Comparison of ENCODE assay signal across 8 mouse cellular contexts in genomic region chr12:3109671-3110070, GRCm38 (mm10).
A peak's percentile ranks its signal among the peaks of the same experiment; 100 is the strongest.
DNase-seq lines count a peak whose midpoint lies in the region; ATAC-seq and TF ChIP-seq lines count a peak whose summit lies in the region.
"Not testable (repeated sequence)": the region's sequence is repeated elsewhere in the genome, so short reads cannot be mapped to it uniquely, and the experiment has no call there.

No protein-coding gene starts in this region.

- TF ChIP-seq POLR2A in MEL (IDR thresholded peaks at IDR 0.05; ENCODE audit: control insufficient read depth in 1 of 2, insufficient read depth in 1 of 2, low read depth in 1 of 2, low read length in 2 of 2, poor library complexity in 1 of 2), result not testable (repeated sequence)

- not testable (repeated sequence) for H3K9me3 ChIP-seq in MEL (replicated peaks; ENCODE audit: insufficient read depth, low read length); hindbrain, embryonic 11.5 days (ENCODE audit: control insufficient read depth, low read length)

- H3K4me3 ChIP-seq in MEL (ENCODE audit: control insufficient read depth in 1 of 2, insufficient read depth in 1 of 2, low read depth in 2 of 2, low read length in 2 of 2); hindbrain, embryonic 11.5 days (ENCODE audit: low read depth, low read length): not testable (repeated sequence)

- not testable (repeated sequence) for H3K4me2 ChIP-seq in hindbrain, embryonic 11.5 days (replicated peaks; ENCODE audit: low read depth, low read length)

- H3K27ac ChIP-seq in MEL (ENCODE audit: control insufficient read depth, low read depth, low read length); hindbrain, embryonic 11.5 days (ENCODE audit: low read depth, low read length): not testable (repeated sequence)

- H3K36me3 ChIP-seq in MEL (ENCODE audit: control insufficient read depth in 1 of 2, insufficient read depth in 2 of 2, low read length in 2 of 2); hindbrain, embryonic 11.5 days (ENCODE audit: control insufficient read depth, insufficient read depth, low read length): not testable (repeated sequence)

- not testable (repeated sequence) for TF ChIP-seq EP300 in MEL (IDR thresholded peaks at IDR 0.05; ENCODE audit: low read depth in 1 of 2, low read length in 2 of 2)

- WGBS in hindbrain, embryonic 11.5 days, result 87% methylated on average over 5 of the region's 5 CpGs

- peak; percentile 22 for DNase-seq in MEL (ENCODE audit: low read depth, low spot score)
- DNase-seq in cerebellum, adult 9-10 months, result peak; percentile 56
- peak; percentile 21 for DNase-seq in gastrocnemius, adult 18-20 months (ENCODE audit: low spot score)
- DNase-seq in hindbrain, embryonic 11.5 days (ENCODE audit: low spot score), result peak; percentile 6
- DNase-seq in layer of hippocampus, adult 8-10 months (ENCODE audit: low spot score in 2 of 2), result peak; percentile 75 to 85
- DNase-seq in lung, adult 18-20 months, result peak; percentile 1 to 10
- peak; percentile 21 for DNase-seq in right cerebral cortex, adult 18-20 months
- peak; percentile 23 for DNase-seq in urinary bladder, postnatal 14 days (ENCODE audit: low spot score)

- TF ChIP-seq CTCF in MEL (IDR thresholded peaks at IDR 0.05 in 2 of 3, conservative IDR thresholded peaks at IDR 0.05 in 1 of 3; ENCODE audit: control insufficient read depth in 1 of 3, insufficient read depth in 1 of 3, low read depth in 2 of 3, low read length in 3 of 3, poor library complexity in 1 of 3, severe bottlenecking in 1 of 3), result not testable (repeated sequence)

- not testable (repeated sequence) for H3K27me3 ChIP-seq in MEL (ENCODE audit: control insufficient read depth in 1 of 2, insufficient read depth in 2 of 2, low read length in 2 of 2); hindbrain, embryonic 11.5 days (ENCODE audit: control insufficient read depth, insufficient read depth, low read length)

- not testable (repeated sequence) for H3K79me2 ChIP-seq in MEL (ENCODE audit: control insufficient read depth, insufficient read depth, low read length, poor library complexity)

- not testable (repeated sequence) for H3K4me1 ChIP-seq in MEL (ENCODE audit: control insufficient read depth in 1 of 2, insufficient read depth in 2 of 2, low read length in 2 of 2); hindbrain, embryonic 11.5 days (replicated peaks; ENCODE audit: control insufficient read depth, insufficient read depth, low read length)

- ATAC-seq in hindbrain, embryonic 11.5 days (ENCODE audit: low FRiP score), result not testable (repeated sequence)

- not testable (repeated sequence) for H3K9ac ChIP-seq in MEL (ENCODE audit: control insufficient read depth, low read depth, low read length, poor library complexity, severe bottlenecking); hindbrain, embryonic 11.5 days (ENCODE audit: low read depth, low read length)

- not testable (repeated sequence) for TF ChIP-seq RAD21 in MEL (IDR thresholded peaks at IDR 0.05; ENCODE audit: low read depth, low read length)

Comparison
In these comparisons a context has a peak if more than half of its experiments do, and no peak if none do; other contexts are left out.
1. DNase-seq: peak in every context shown above with its lines; median percentile 80 in layer of hippocampus, adult 8-10 months; 56 in cerebellum, adult 9-10 months; 23 in urinary bladder, postnatal 14 days; 22 in MEL; 21 in gastrocnemius, adult 18-20 months; 21 in right cerebral cortex, adult 18-20 months; 6 in hindbrain, embryonic 11.5 days; 6 in lung, adult 18-20 months.